Mouse (Mus musculus) liver, adult 2 months (tissue): ENCODE data around the gene Mettl21e. TPM values are rescaled to one million over a fixed set of nuclear protein-coding genes. Genes with fewer than 3 reads are reported as not detected.
A peak's percentile ranks its signal among the peaks of the same experiment; 100 is the strongest.

ENCODE experiments used
- DNase-seq: peaks from one replicate; pipeline ENCODE4 v3.0.0-alpha.2; 2011; ENCODE audit warnings: low read depth, low spot score; ENCODE audit errors: extremely low read depth
- H3K27ac ChIP-seq: fragments of 200-500 bp; replicated peaks from 2 replicates; pipeline ENCODE4 v1.5.1; 2012; ENCODE audit warnings: low read depth, mild to moderate bottlenecking, control low read depth, inconsistent platforms, low read length; ENCODE audit not compliant: insufficient read depth
- H3K27me3 ChIP-seq: fragments of 200-500 bp; 2 replicates; pipeline ENCODE4 v1.6.1; 2012; ENCODE audit warnings: mild to moderate bottlenecking, moderate library complexity, low read length, inconsistent platforms; ENCODE audit not compliant: control insufficient read depth, insufficient read depth
- H3K36me3 ChIP-seq: fragments of 200-500 bp; 2 replicates; pipeline ENCODE4 v1.6.1; 2012; ENCODE audit warnings: low read length, inconsistent platforms; ENCODE audit not compliant: control insufficient read depth, insufficient read depth
- H3K4me1 ChIP-seq: fragments of 200-500 bp; 2 replicates; pipeline ENCODE4 v1.6.1; 2011; ENCODE audit warnings: low read length; ENCODE audit not compliant: control insufficient read depth, insufficient read depth
- H3K4me3 ChIP-seq: fragments of 200-500 bp; 2 replicates; pipeline ENCODE4 v1.5.1; 2011; ENCODE audit warnings: low read depth, mild to moderate bottlenecking, control low read depth, low read length, moderate library complexity; ENCODE audit not compliant: insufficient read depth
- H3K79me2 ChIP-seq: fragments of 200-500 bp; 2 replicates; pipeline ENCODE4 v1.6.1; 2012; ENCODE audit warnings: inconsistent platforms, mild to moderate bottlenecking, low read length, moderate library complexity; ENCODE audit not compliant: control insufficient read depth, insufficient read depth
- H3K9ac ChIP-seq: fragments of 200-500 bp; 2 replicates; pipeline ENCODE4 v1.6.1; 2012; ENCODE audit warnings: low read depth, mild to moderate bottlenecking, control low read depth, inconsistent platforms, low read length
- CTCF ChIP-seq: fragments of 200-500 bp; IDR thresholded peaks from 2 replicates; pipeline ENCODE4 v1.5.1; 2011; ENCODE audit warnings: low read depth, low read length, control low read depth
- POLR2A ChIP-seq: fragments of 200-500 bp; IDR thresholded peaks from 2 replicates; pipeline ENCODE4 v1.6.1; 2011; ENCODE audit warnings: low read length, control low read depth; ENCODE audit not compliant: insufficient read depth; ENCODE audit errors: extremely low read depth
- WGBS: fragments of 180-500 bp; shearing (Covaris S2); methylation state at CpG from one replicate; pipeline ENCODE4 v1.1.7; 2018; 5-methylcytosine and 5-hydroxymethylcytosine counted together
- polyA plus RNA-seq: library from polyadenylated mRNA; depleted of rRNA; stranded (reverse); fragments of >200 nt; gene quantifications from 2 replicates; pipeline ENCODE4 v1.2.3, GENCODE M21; 2012
- total RNA-seq: library from RNA; depleted of rRNA; stranded (reverse); fragments of >200 nt; gene quantifications from 2 replicates; pipeline ENCODE4 v1.2.3, GENCODE M21; 2014

The Mettl21e gene
- total and polyA plus RNA-seq, 2 experiments, result not detected

GRCm38 (mm10) chr1:44198273-44199171, 20.2 kb downstream of the Mettl21e start:
- Histone ChIP-seq H3K27me3 (no peaks in the 10 kb centered on the region), H3K36me3 (no peaks in the 10 kb centered on the region), H3K9ac (peak overlapping the region; percentile 7), H3K4me3 (peak overlapping the region; percentile 66), H3K79me2 (no peaks in the 10 kb centered on the region), H3K27ac (no peak overlapping the region), H3K4me1 (no peaks in the 10 kb centered on the region; the same call in 1 of the 2 replicates)
- WGBS, result 11% methylated on average over 47 of the region's 47 CpGs
- no peak for TF ChIP-seq CTCF
- TF ChIP-seq POLR2A, result no peak
- DNase-seq, result peak; percentile 88

DNA sequence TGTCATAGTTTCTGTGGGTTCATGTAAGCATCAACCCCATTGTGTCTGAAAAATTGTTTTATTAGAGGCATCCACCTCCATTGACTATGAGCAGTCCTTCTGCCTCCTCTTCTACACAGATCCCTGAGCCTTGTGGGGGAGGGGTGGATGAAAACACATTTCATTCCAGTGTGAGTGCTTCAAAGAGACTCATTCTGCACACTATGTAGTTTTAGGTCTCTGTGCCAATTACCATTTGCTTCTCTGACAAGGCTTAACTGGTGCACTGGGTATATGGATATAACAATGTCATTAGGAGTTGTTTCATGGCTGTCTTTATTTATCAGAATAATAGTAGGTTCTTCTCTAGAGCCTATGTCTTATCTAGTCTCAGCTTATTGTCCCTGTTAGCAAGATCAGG, 32.4 kb downstream of the Mettl21e start:
- TF ChIP-seq POLR2A, result no peak
- no peak for TF ChIP-seq CTCF
- no peaks in the 10 kb centered on the region for H3K4me1 ChIP-seq
- no peaks in the 10 kb centered on the region for H3K27me3 ChIP-seq
- no peak overlapping the region for H3K9ac ChIP-seq
- no peak overlapping the region for H3K27ac ChIP-seq
- peaks cover 2% of the 10 kb centered on the region; the same call in 1 of the 2 replicates for H3K36me3 ChIP-seq
- H3K4me3 ChIP-seq, result no peak overlapping the region
- H3K79me2 ChIP-seq, result no peaks in the 10 kb centered on the region
- DNase-seq, result no peak

GRCm38 (mm10) chr1:44178086-44178485, 40.7 kb downstream of the Mettl21e start:
- Histone ChIP-seq H3K4me1 (no peaks in the 10 kb centered on the region), H3K9ac (no peak overlapping the region), H3K36me3 (peaks cover 62% of the 10 kb centered on the region), H3K4me3 (no peak overlapping the region), H3K79me2 (no peaks in the 10 kb centered on the region), H3K27me3 (no peaks in the 10 kb centered on the region), H3K27ac (no peak overlapping the region)
- TF ChIP-seq POLR2A (no peak), CTCF (no peak)
- WGBS, result 96% methylated on average over 5 of the region's 5 CpGs
- no peak for DNase-seq

GRCm38 (mm10) chr1:44173903-44174302, 44.9 kb downstream of the Mettl21e start:
- H3K9ac ChIP-seq, result no peak overlapping the region
- H3K79me2 ChIP-seq, result no peaks in the 10 kb centered on the region
- WGBS, result 88% methylated on average over 8 of the region's 8 CpGs
- H3K27ac ChIP-seq, result no peak overlapping the region
- H3K4me3 ChIP-seq, result no peak overlapping the region
- H3K36me3 ChIP-seq, result peaks cover 66% of the 10 kb centered on the region
- no peaks in the 10 kb centered on the region for H3K4me1 ChIP-seq
- H3K27me3 ChIP-seq, result no peaks in the 10 kb centered on the region
- TF ChIP-seq POLR2A (no peak), CTCF (peak; percentile 30; the same call in 1 of the 2 replicates)
- DNase-seq, result no peak

DNA sequence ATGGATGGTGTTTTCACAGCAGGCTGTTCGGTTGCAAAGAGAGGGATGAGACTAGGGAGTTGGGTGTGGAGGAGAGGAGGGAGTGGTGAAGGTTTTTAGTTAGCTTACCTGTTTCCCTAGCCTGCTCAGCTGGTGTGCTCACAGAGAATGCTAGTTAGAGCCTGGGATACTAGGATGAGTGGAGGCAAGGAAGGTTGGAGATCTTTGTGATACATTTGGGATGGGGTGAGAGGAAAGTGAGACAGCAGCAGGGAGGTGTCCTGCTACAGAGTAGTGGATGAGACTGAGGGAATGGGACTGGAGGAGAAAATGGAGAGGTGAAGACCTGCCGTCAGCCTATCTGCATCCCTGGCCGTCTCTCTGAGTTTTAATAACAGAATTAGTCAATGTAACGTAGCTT, 46.1 kb downstream of the Mettl21e start:
- H3K36me3 ChIP-seq, result peaks cover 67% of the 10 kb centered on the region
- no peak overlapping the region for H3K9ac ChIP-seq
- no peaks in the 10 kb centered on the region for H3K27me3 ChIP-seq
- TF ChIP-seq POLR2A (no peak), CTCF (no peak)
- WGBS, result 97% methylated on average over 4 of the region's 4 CpGs
- H3K27ac ChIP-seq, result no peak overlapping the region
- no peaks in the 10 kb centered on the region for H3K4me1 ChIP-seq
- H3K79me2 ChIP-seq, result no peaks in the 10 kb centered on the region
- no peak for DNase-seq
- H3K4me3 ChIP-seq, result no peak overlapping the region

DNA sequence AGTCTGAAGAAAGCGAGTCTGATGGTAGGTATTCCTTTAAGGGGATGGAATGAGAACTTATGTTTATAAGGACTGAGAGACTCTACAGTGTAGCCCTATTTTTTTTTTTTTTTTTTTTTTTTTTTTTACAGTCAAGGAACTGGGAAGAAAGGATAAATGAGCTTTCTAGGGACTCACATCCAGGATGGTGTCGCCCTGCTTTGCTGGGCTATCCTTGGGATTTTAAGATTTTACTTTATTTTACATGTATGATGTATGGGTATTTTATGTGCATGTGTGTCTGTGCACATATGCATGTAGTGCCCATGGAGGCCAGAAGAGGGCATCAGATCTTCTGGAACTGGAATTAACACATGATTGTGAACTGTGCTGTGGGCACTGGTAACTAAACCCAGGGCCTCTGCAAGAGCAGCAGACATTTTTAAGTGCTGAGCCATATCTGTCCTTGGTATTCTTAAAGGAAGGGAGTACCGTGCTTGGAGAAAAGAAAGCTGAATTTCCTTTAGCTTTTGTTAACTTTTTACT, 50.8 kb downstream of the Mettl21e start:
- no peak for DNase-seq
- Histone ChIP-seq H3K4me3 (no peak overlapping the region), H3K27ac (no peak overlapping the region), H3K27me3 (no peaks in the 10 kb centered on the region), H3K79me2 (no peaks in the 10 kb centered on the region), H3K9ac (no peak overlapping the region), H3K36me3 (peaks cover 60% of the 10 kb centered on the region), H3K4me1 (no peaks in the 10 kb centered on the region)
- WGBS, result 98% methylated on average over 3 of the region's 3 CpGs
- TF ChIP-seq CTCF (no peak), POLR2A (no peak)
